Mouse (Mus musculus) small intestine, adult 2 months (tissue): ENCODE measurements around the gene Fzd7.

ENCODE experiments used
- CTCF ChIP-seq: fragments of 200-500 bp; IDR thresholded peaks from 2 replicates; pipeline ENCODE4 v1.5.1; 2012; ENCODE audit warnings: low read depth, mild to moderate bottlenecking, control low read depth, inconsistent platforms, low read length, moderate library complexity, mixed read lengths; ENCODE audit not compliant: insufficient replicate concordance, insufficient read length; ENCODE audit errors: extremely low read depth
- POLR2A ChIP-seq: fragments of 200-500 bp; IDR thresholded peaks from 2 replicates; pipeline ENCODE4 v1.6.1; 2012; ENCODE audit warnings: low read depth, mild to moderate bottlenecking, control low read depth, inconsistent platforms, low read length, moderate library complexity

DNA sequence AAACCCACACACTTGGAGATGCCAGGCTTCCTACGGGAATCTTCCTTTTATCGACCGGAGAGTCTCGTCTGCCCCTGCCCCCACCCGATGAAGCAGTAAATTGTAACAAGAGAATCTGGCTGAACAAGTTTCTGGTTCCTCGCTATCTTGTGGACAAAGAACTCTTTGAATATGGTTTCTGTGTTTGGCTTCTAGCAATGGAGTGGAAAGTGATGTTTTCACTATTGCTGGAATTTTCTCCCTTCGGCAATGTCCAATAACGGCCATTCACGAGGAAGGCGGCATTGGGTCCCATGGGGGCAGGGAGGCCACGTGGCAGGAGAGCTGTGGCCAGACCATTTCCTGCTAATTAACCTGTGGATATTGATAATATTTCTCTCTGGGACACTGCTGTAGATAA lies 32.8 kb upstream of the Fzd7 start:
- TF ChIP-seq CTCF (no peak), POLR2A (no peak)
